Mouse (Mus musculus) induced T-regulatory cell, adult 2 months (primary cell): ENCODE results near the gene Sec14l2.
A peak's percentile ranks its signal among the peaks of the same experiment; 100 is the strongest.

Source experiments
- DNase-seq: peaks from one replicate; pipeline ENCODE4 v3.0.0-alpha.2; 2012; ENCODE audit warnings: low read depth

The Sec14l2 gene

GRCm38 (mm10) chr11:4053586-4053985 lies 69.6 kb downstream of the Sec14l2 start:
- DNase-seq: peak; percentile 84

- no peak for DNase-seq
These were observed 74.8 kb downstream of the Sec14l2 start for GRCm38 (mm10) chr11:4048438-4048837.

GRCm38 (mm10) chr11:4047766-4048165 lies 75.4 kb downstream of the Sec14l2 start:
- no peak for DNase-seq
